Mouse (Mus musculus) heart, embryonic 11.5 days (tissue): ENCODE measurements around the gene Actr10. TPM values are rescaled to one million over a fixed set of nuclear protein-coding genes. Genes with fewer than 3 reads are reported as not detected.

Source experiments
- ATAC-seq: fragments of 200-750 bp; cut with Nextera tagmentation; replicated peaks from 2 replicates; pipeline ENCODE4 v1.8.0; 2017; ENCODE audit warnings: moderate library complexity; ENCODE audit not compliant: insufficient number of reproducible peaks, low FRiP score, low TSS enrichment
- H3K27ac ChIP-seq: fragments of 300-500 bp; sonication (generic); 2 replicates; pipeline ENCODE4 v1.5.1; 2014; ENCODE audit warnings: mild to moderate bottlenecking, low read depth, low read length
- H3K27me3 ChIP-seq: fragments of 300-500 bp; sonication (generic); 2 replicates; pipeline ENCODE4 v1.6.1; 2014; ENCODE audit warnings: mild to moderate bottlenecking, low read length, mixed read lengths; ENCODE audit not compliant: control insufficient read depth, insufficient read depth
- H3K36me3 ChIP-seq: fragments of 300-500 bp; sonication (generic); 2 replicates; pipeline ENCODE4 v1.6.1; 2014; ENCODE audit warnings: mild to moderate bottlenecking, low read length, moderate library complexity, mixed read lengths; ENCODE audit not compliant: control insufficient read depth, insufficient read depth
- H3K4me1 ChIP-seq: fragments of 300-500 bp; sonication (generic); 2 replicates; pipeline ENCODE4 v1.6.1; 2014; ENCODE audit warnings: low read length; ENCODE audit not compliant: control insufficient read depth, insufficient read depth
- H3K4me2 ChIP-seq: fragments of 300-500 bp; sonication (generic); 2 replicates; pipeline ENCODE4 v1.6.1; 2014; ENCODE audit warnings: mild to moderate bottlenecking, moderate library complexity
- H3K4me3 ChIP-seq: fragments of 300-500 bp; sonication (generic); 2 replicates; pipeline ENCODE4 v1.5.1; 2014; ENCODE audit warnings: low read depth, low read length
- H3K9ac ChIP-seq: fragments of 300-500 bp; sonication (generic); 2 replicates; pipeline ENCODE4 v1.6.1; 2014; ENCODE audit warnings: mild to moderate bottlenecking, low read depth, low read length, moderate library complexity
- H3K9me3 ChIP-seq: fragments of 300-500 bp; sonication (generic); replicated peaks from 2 replicates; pipeline ENCODE4 v1.6.1; 2016; ENCODE audit warnings: low read length; ENCODE audit not compliant: control insufficient read depth
- WGBS: fragments of 180-500 bp; shearing (Covaris S2); extraction: QIAGEN DNeasy Blood & Tissue Kit; methylation state at CpG from one replicate; pipeline ENCODE4 v1.1.7; 2014; ENCODE audit not compliant: insufficient replicate concordance; 5-methylcytosine and 5-hydroxymethylcytosine counted together
- polyA plus RNA-seq: library from polyadenylated mRNA; unstranded; fragments of >200 nt; fragmentation: Nextera tagmentation; extraction: Ambion mirVana; gene quantifications from 2 replicates; pipeline ENCODE4 v1.2.1, GENCODE M21; 2014

Gene Actr10
- polyA plus RNA-seq, 1 experiment from 2014 or later, result 201 TPM

DNA sequence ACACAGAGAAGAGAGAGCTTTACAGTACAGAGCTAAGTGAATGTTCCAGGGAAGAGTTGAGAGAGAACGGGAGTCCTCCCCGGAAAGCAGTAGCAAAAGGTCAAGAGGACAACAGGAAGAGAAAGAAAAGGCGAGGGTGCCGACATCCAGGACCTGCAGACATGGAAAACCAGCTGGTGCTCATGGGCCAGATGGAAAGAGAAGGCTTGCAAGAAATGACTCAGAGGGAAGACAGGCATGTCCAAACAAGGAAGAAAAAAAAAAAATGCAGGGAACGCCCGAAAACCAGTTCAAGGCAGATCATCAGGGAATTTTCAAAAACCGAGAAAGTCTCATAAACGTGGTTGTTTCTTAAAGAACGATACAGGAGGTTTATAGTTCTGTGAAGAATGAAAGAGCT is 30.8 kb upstream of the Actr10 start:
- Histone ChIP-seq H3K4me2 (no peak overlapping the region), H3K9me3 (no peaks in the 10 kb centered on the region), H3K4me1 (peaks cover 4% of the 10 kb centered on the region; the same call in 1 of the 2 replicates), H3K27ac (no peak overlapping the region), H3K36me3 (no peaks in the 10 kb centered on the region; the same call in 1 of the 2 replicates), H3K27me3 (no peaks in the 10 kb centered on the region), H3K9ac (no peak overlapping the region), H3K4me3 (no peak overlapping the region)
- WGBS, result 59% methylated on average over 9 of the region's 9 CpGs
- ATAC-seq, result no peak

DNA sequence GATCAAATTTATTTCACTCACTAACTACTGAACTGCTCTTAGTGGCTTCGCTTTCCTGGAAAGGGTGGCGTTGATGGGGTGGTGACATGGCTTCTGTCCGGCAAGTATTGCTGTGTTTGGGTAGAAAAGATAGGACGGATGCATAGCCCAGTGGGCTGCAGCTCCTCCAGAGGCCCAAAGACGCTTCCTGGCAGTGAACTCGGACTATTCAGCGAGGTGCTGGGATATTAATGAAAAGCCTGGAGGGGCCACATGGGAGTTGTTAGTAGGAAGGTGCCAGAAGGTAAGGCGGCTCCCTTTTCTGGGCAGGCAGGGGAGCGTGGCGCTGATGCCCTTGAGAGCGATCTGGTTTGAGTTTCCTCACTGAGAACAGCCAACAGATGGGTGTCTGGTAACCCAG is 30.0 kb upstream of the Actr10 start:
- Histone ChIP-seq H3K9me3 (no peaks in the 10 kb centered on the region), H3K27ac (no peak overlapping the region), H3K9ac (no peak overlapping the region), H3K4me1 (peaks cover 4% of the 10 kb centered on the region; the same call in 1 of the 2 replicates), H3K4me3 (no peak overlapping the region), H3K4me2 (no peak overlapping the region), H3K36me3 (no peaks in the 10 kb centered on the region; the same call in 1 of the 2 replicates), H3K27me3 (no peaks in the 10 kb centered on the region)
- no peak for ATAC-seq
- WGBS, result 55% methylated on average over 11 of the region's 11 CpGs

DNA sequence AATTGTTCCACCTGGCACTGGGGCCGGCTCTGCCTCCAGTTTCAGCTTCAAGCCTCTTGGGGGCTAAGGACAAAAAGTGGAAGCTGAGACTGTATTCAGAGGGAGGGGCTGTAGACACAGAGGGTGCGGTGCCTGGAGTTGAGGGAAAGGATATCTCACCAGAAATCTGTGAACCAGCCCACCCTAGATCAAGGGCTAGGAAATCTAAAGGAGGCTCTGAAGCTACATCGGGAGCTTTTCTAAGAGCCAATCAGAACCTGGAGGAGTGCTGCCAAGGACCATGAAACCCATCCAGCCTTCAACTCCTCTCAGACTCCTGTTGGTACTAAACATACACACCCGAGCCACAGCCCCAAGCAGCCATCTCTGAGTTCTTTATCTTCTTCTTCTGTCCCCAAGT is 29.6 kb upstream of the Actr10 start:
- Histone ChIP-seq H3K4me1 (peaks cover 4% of the 10 kb centered on the region; the same call in 1 of the 2 replicates), H3K9ac (no peak overlapping the region), H3K27me3 (no peaks in the 10 kb centered on the region), H3K9me3 (no peaks in the 10 kb centered on the region), H3K36me3 (no peaks in the 10 kb centered on the region; the same call in 1 of the 2 replicates), H3K27ac (no peak overlapping the region), H3K4me2 (no peak overlapping the region), H3K4me3 (no peak overlapping the region)
- no peak for ATAC-seq
- WGBS, result 60% methylated on average over 4 of the region's 4 CpGs

DNA sequence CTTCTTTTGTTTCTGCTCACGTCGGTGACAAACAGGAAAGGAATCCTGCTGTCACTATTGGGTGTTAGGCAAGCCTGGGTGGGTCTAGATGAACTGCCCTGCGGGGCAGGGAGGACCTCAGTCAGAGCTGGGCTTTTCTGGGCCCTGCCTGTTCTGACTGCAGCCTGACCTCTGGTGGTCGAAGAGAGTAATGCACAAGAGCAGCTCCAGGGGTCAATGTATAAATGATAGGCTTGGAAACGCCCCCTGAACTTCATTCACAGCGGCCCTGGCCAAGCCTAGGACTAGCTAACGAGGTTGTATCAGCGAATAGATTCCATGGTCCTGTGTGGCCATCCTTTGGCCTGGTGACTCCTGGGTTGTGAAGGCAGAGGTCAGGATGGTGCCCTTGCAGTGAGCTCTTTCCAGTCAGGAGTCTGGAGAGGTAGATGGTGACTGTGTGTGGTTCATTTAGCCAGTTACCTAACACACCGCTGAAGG is 27.4 kb upstream of the Actr10 start:
- WGBS, result 12% methylated on average over 9 of the region's 9 CpGs
- Histone ChIP-seq H3K4me2 (no peak overlapping the region), H3K9me3 (no peaks in the 10 kb centered on the region), H3K36me3 (no peaks in the 10 kb centered on the region; the same call in 1 of the 2 replicates), H3K27ac (no peak overlapping the region), H3K9ac (no peak overlapping the region), H3K27me3 (no peaks in the 10 kb centered on the region), H3K4me3 (no peak overlapping the region), H3K4me1 (peaks cover 4% of the 10 kb centered on the region; the same call in 1 of the 2 replicates)
- 0 out of 2 replicates have a peak, but pooled peaks have one; percentile 7 for ATAC-seq

DNA sequence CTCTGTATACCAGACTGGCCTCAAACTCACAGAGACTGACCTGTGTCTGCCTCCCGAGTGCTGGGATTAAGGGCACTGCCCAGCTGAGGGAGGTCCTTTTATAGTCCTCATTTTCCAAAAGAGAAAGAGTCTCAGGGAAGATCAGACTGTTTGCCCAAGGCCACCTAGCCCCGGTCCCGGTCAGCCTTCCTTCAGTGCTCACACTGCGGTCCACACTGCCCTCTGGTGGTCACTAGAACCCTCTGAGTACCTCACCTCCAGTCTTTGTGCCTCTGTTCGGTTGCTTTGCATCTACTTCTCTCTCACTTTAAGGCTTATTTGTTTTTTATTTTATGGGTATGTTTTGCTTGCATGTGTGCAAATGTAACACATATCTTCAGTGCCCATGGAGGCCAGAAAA is 26.6 kb upstream of the Actr10 start:
- Histone ChIP-seq H3K27me3 (no peaks in the 10 kb centered on the region), H3K27ac (no peak overlapping the region), H3K9ac (no peak overlapping the region), H3K4me2 (no peak overlapping the region), H3K4me1 (peaks cover 4% of the 10 kb centered on the region; the same call in 1 of the 2 replicates), H3K9me3 (no peaks in the 10 kb centered on the region), H3K4me3 (no peak overlapping the region), H3K36me3 (no peaks in the 10 kb centered on the region; the same call in 1 of the 2 replicates)
- WGBS, result 11% methylated on average over 5 of the region's 5 CpGs
- peak; percentile 40; the same call in 1 of the 2 replicates for ATAC-seq

DNA sequence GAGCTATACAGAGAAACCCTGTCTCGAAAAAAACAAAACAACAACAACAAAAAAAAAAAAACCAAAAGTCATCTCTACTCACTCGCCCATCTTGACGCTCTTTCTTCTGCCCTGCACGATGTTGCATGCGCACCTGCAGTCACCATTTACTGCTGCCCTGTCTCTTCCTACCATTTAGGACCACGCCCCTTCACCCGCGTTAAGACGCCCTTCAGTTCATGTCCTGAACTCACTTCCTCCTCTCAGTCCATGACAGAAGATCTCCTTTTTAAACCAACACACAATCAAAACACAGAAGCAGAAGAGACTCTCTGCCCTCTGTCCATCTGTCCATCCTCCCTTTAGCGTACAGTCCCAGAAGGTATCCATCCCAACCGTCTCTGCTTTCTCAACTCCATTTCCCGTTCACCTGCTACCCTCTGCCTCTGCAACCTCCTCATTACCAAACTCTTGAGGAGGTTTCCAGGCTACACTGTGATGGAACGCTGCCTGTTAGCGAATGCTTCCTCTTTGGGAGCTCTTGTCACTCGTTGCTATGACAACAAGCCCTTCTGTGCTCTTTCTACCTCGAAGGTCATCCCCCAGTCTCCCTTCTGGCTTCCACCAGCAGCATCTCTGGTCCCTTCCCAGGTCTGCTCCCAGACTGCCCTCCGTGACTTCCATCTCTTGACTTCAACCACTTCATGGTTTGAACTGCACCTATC is 25.8 kb upstream of the Actr10 start:
- H3K4me2 ChIP-seq, result no peak overlapping the region
- WGBS, result 65% methylated on average over 17 of the region's 17 CpGs

DNA sequence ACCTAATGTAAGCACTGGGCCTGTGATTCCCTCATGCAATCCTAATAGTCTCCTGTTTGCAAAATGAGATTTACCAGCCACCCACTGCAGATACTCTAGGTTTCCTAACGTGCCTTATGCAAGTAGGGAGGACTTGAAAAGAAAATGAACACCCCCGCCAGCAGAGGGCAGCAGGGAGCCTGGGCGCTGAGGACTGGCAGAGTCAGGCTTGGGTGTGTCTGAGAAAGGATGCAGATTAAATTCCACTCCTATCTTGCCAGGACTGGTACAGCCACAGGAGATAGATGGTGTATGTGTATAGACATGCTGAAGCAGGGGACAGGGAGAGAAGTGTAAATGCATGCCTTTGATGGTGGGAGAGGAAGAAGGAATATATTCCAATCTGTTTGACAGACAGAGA is 24.2 kb upstream of the Actr10 start:
- H3K4me2 ChIP-seq, result no peak overlapping the region
- no peaks in the 10 kb centered on the region for H3K9me3 ChIP-seq
- H3K27ac ChIP-seq, result no peak overlapping the region
- no peaks in the 10 kb centered on the region for H3K4me1 ChIP-seq
- ATAC-seq, result no peak
- no peak overlapping the region for H3K9ac ChIP-seq
- no peak overlapping the region for H3K4me3 ChIP-seq
- H3K36me3 ChIP-seq, result no peaks in the 10 kb centered on the region
- 38% methylated on average over 3 of the region's 3 CpGs for WGBS
- H3K27me3 ChIP-seq, result no peaks in the 10 kb centered on the region

More for the DNA sequence above, 25.8 kb upstream of the Actr10 start:
- Histone ChIP-seq H3K36me3 (no peaks in the 10 kb centered on the region; the same call in 1 of the 2 replicates), H3K4me1 (peaks cover 4% of the 10 kb centered on the region; the same call in 1 of the 2 replicates), H3K9ac (no peak overlapping the region), H3K4me3 (no peak overlapping the region), H3K27ac (no peak overlapping the region), H3K9me3 (no peaks in the 10 kb centered on the region), H3K27me3 (no peaks in the 10 kb centered on the region)
- ATAC-seq, result no peak

DNA sequence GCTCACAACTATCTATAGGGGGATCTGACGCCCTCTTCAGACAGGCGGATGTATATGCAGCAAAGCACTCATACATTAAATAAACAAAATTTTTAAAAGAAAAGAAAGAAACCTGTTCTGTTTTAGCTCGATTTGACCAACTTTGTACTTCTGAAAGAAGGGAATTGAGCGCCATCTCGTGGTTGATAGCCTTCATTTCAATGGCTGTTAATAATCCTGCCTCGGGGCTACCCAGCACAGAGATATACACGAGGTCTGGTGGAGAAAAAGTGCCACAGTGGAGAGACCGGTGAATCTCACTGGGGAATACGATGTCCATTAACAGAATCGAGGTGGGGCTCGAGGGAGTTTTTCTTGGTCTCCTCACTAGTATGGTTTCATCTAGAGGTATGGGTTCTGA is 23.3 kb upstream of the Actr10 start:
- H3K9ac ChIP-seq, result no peak overlapping the region
- no peak overlapping the region for H3K4me3 ChIP-seq
- no peaks in the 10 kb centered on the region for H3K36me3 ChIP-seq
- no peaks in the 10 kb centered on the region for H3K4me1 ChIP-seq
- no peaks in the 10 kb centered on the region for H3K9me3 ChIP-seq
- no peak overlapping the region for H3K4me2 ChIP-seq
- ATAC-seq, result no peak
- 53% methylated on average over 11 of the region's 11 CpGs for WGBS
- no peak overlapping the region for H3K27ac ChIP-seq
- H3K27me3 ChIP-seq, result no peaks in the 10 kb centered on the region

DNA sequence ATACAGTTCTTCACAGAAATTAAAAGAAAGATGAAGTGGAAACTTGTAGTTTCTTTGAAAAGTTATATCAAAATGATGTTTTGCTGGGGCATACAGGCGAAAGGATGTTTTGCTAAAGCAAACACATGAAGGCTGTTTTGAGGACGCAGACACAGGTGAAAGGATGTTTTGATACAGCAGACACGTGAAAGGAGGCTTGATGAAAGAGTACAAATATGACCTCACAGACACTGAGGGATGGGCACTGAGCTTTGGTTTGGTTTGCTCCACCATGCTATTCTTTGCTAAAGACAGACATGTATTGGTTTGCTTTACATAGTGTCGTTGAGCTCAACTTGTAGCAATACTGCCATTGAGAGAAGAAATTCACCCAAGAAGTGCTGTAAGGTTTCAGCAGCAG is 7.9 kb upstream of the Actr10 start:
- H3K27ac ChIP-seq, result no peak overlapping the region
- H3K4me3 ChIP-seq, result no peak overlapping the region
- no peak for ATAC-seq
- H3K9ac ChIP-seq, result no peak overlapping the region
- peaks cover 2% of the 10 kb centered on the region; the same call in 1 of the 2 replicates for H3K9me3 ChIP-seq
- no peaks in the 10 kb centered on the region for H3K36me3 ChIP-seq
- no peaks in the 10 kb centered on the region for H3K27me3 ChIP-seq
- no peaks in the 10 kb centered on the region for H3K4me1 ChIP-seq
- H3K4me2 ChIP-seq, result no peak overlapping the region
- 78% methylated on average over 4 of the region's 4 CpGs for WGBS
